Mouse (Mus musculus) gastrocnemius, postnatal 25 days (tissue): ENCODE measurements around the gene Tcf12. TPM values are rescaled to one million over a fixed set of nuclear protein-coding genes. Genes with fewer than 3 reads are reported as not detected.

Source experiments
- DNase-seq: peaks from one replicate; pipeline ENCODE4 v3.0.0; 2022
- total RNA-seq, 2 experiments: library from RNA; stranded (reverse); gene quantifications; 1 replicate in 1 of 2; 2 replicates in 1 of 2; pipeline ENCODE4 v1.2.3; 2021

Tcf12 gene
- total RNA-seq, 2 experiments from 2014 or later = 25.1 to 25.9 TPM

DNA sequence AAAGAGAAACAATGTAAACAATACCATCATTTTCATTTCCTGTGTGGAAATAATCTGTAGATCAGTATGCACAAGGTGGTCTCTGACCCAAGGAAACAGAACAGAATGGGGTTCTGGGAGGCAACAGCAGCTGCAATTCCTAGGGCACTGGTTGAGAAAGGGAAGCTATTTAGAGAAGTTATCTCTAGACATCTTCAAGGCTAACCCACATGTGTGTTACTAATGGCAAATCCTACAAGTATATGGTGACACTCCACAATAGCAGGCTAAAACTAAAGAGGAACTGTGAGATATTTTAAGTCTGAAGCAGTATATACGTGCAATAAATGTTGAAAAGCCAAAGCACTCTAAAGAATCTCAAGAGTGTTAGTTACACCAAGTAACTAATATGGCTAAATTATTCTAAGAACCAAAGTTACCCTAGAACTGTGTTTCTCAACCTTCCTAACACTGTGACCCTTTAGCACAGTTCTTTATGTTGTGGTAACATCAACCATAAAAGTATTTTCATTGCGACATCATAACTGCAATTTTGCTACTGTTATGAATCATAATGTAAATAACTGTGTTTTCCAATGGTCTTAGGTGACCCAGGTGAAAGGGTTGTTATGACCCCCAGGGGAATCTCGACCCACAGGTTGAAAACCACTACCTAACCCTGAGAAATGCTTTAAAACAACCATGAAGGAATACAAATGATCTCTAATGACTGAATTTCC is 22.6 kb downstream of the Tcf12 start:
- DNase-seq = no peak

- DNase-seq = no peak
These were observed 26.7 kb downstream of the Tcf12 start for GRCm38 (mm10) chr9:72085017-72085416.

DNA sequence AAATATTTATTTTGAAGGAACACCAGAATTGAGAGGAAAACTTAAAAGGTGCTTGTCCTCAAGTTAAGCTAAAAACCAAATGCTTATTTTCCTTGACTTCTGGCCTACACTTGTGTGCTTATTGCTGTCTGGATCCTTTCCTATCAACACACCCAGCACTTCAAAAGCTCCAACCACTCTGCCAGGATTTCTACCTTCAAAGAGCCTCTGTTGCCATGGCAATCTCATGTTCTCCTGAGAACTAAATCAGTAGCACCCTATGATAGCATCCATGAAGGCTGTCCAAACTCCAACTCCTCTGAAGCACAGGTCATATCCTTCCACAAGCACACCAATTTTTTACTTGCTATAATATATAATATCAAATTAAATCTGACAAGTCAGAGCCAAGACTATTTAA is 27.5 kb downstream of the Tcf12 start:
- DNase-seq = no peak

DNA sequence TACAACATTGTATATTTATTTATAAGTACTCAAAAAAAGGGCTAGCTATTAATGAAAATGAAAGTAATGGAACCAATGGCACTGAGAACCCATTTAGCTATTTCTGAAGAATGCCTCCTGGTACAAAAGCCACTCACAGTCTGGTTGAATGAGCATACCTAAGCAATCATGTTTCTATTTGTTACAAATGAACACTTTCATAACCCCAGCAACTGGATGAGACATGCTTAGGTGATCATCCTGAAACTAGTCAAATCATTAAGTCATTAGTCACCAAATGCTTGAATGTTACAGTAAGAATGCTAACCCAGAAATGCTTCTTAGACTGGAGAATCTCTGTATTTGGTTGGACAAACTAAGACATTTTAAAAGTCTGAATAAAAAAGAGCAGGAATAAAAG is 35.5 kb downstream of the Tcf12 start:
- DNase-seq = no peak

DNA sequence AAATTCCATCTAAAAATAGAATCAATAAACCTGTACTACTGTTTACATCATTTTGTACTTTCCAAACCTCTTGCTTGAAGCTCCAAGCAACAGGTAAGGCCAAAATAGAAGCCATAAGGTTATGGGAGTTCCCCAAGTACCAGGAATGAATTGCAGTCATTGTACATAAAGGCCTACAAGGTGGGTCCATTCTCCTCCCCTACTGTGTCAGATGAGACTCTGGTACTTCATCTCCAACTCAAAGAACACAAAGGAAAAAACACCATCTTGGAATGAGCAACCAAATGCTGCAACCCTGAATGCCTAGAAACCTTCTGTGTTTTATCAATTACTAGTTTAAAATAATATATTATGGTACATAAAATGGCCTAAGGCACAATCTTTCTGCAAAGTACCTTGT is 45.5 kb downstream of the Tcf12 start:
- DNase-seq = no peak

- no peak for DNase-seq
These were observed 58.5 kb downstream of the Tcf12 start for GRCm38 (mm10) chr9:72053144-72053543.

- DNase-seq = no peak
These were observed 71.5 kb downstream of the Tcf12 start for GRCm38 (mm10) chr9:72040156-72040555.

GRCm38 (mm10) chr9:72039369-72039768 is 72.3 kb downstream of the Tcf12 start:
- no peak for DNase-seq

- no peak for DNase-seq
These were observed 74.6 kb downstream of the Tcf12 start for GRCm38 (mm10) chr9:72037059-72037516.

DNA sequence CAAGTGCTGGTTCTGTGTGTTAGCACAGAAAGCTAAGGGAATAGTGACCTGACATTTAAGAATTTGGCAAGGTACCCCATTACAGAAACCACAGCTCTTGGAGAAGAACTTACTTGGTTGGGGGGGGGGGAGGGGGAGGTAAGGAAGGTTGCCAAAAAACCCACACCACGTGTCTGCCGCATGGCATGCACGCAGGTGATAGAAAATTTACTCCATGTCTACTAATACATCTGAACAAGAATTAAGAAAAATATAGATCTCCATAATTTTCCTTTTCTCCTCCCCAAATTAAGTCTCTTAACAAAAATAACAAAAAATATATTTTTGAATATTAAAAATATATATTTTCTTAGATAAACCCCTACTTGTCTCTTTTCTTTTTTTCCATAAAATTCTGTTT is 75.4 kb downstream of the Tcf12 start:
- no peak for DNase-seq

- no peak for DNase-seq
These were observed 78.4 kb downstream of the Tcf12 start for GRCm38 (mm10) chr9:72033271-72033670.

DNA sequence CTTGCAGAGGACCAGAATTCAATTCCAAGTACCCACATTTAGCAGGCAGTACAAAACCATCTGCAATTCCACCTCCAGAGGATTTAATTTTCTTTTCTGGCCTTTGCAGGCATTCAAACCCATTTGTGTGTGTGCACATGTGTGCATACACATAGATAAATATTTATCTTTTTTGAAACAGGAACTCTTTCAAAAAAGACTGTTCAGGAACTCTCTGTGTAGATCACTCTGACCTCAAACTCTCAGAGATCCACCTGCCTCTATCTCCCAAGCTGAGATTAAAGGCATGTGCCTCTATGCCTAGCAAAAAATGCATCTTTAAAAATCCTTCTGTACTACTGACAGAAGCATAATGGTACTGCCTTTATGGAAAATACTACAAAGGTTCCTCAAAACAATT is 81.4 kb downstream of the Tcf12 start:
- no peak for DNase-seq

GRCm38 (mm10) chr9:72029601-72030000 is 82.1 kb downstream of the Tcf12 start:
- no peak for DNase-seq

DNA sequence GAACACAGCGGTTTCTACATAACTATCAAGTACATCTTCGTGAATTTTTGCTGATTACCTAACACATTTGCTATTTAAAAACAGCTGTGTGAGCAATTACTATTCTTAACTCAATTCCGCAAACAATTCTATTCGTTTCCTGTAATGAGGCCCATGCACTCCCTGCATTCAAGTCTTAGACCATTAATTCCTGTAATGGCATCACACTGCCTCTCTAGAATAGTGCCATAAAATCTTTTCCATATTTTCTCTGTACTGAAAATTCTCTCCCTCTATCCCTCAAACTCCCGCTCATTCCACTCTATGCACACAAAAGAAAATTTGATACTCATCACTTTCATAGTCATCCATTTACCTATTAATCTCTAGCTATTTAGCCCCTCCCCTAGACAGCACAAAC is 88.4 kb downstream of the Tcf12 start:
- no peak for DNase-seq

DNA sequence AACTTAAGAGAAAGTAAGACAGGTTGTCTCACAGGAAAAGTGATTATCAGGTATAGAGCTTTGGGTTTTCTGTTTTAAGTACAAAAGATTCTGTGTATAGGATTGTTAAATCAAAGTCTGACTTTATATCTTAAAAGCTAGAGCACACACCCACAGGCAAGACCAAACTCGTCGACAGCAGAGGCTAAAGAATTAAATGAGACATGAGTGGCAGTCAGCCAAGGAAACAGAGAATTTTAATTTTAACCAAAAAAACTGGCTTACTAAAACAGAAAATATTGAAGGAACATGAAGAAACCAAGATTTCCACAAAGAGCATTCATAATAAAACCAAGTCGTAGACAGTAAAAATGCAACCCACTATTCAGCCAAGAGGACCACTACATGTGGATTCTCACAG is 90.2 kb downstream of the Tcf12 start:
- no peak for DNase-seq

DNA sequence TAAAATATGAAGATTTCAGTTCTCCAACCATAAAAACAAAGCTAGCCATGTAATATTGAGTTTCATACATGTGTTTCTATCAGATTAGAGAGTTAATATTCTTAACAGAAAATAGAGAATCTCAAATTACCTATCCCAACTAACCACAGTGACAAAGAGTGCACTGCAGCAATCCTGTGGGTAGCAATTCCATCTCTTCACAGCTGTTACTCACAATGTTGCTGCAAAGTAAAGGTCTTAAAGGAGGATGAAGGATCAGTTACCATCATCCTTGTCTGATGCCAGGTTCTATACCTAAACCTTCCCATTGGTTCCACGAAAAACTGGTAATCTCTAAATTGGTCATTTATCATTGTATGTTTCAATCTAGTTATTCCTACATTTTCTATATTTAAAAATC is 95.7 kb downstream of the Tcf12 start:
- no peak for DNase-seq

GRCm38 (mm10) chr9:72014585-72015381 is 96.9 kb downstream of the Tcf12 start:
- DNase-seq = no peak

- DNase-seq = no peak
These were observed 98.1 kb downstream of the Tcf12 start for GRCm38 (mm10) chr9:72013541-72013940.

- DNase-seq = no peak
These were observed 103.0 kb downstream of the Tcf12 start for GRCm38 (mm10) chr9:72008634-72009033.

- DNase-seq = no peak
These were observed 120.5 kb downstream of the Tcf12 start for GRCm38 (mm10) chr9:71991147-71991546.

- no peak for DNase-seq
These were observed 121.3 kb downstream of the Tcf12 start for GRCm38 (mm10) chr9:71990376-71990775.

DNA sequence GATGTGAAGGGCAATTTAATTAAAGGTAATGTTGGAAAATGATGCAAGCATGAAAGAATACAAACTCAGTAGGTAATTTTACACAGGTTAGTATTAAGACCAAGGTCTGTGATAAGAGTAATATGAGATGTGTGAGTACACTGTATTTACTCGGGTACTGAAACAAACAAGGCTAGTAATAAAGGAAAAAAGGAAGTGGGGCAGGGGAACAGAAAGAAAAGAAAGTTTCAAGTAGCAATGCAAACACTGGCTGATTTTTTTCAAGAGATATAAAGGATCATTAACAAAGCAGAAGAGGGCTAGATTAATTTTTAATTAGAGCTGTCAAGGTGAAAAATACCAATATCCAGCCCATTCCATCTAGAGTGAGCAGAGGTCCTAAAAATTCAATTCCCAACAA is 122.0 kb downstream of the Tcf12 start:
- no peak for DNase-seq

DNA sequence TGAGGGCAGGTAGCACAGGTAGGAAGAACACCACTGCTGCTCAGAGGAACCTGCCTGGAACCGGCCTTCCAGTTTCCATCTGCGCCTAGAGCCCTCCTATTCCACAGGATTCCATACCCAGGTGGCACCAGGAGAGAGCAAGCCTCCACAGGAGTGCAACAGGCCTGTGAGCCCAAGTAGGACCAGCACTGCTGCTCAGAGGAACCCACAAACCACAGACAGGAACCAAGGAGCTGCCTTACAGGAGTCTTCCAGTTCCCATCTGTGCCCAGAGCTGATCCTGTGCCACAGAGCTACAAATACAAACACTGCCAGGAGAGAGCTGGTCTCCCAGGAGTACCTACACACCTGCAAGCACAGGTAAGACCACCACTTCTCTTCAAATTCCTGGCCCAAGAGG is 125.0 kb downstream of the Tcf12 start:
- no peak for DNase-seq

DNA sequence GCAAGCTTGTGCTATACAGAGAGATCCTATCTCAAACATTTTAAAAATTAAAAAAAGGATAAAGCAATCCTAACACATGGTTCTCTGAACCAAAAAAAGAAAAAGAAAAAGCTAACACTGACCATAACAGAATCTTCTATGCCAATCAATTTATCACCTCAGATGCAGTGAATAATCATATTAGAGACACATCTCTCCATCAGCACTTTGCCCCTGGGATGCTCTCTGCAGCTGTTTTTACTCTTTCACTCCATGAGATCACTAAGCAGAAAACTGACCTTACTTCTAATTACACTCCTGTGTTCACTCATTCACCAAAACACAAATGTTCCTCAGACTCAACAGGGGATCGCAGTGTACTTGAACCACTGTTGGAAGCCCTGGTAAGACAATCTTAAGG is 128.8 kb downstream of the Tcf12 start:
- no peak for DNase-seq
